Mouse (Mus musculus): ENCODE measurements at regions not wholly inside any gene's neighbourhood (a gene's known extent, or its start where the extent isn't known, plus 50 kb on each side); places are given as distances from the start of the nearest gene placed in this dataset.

DNA sequence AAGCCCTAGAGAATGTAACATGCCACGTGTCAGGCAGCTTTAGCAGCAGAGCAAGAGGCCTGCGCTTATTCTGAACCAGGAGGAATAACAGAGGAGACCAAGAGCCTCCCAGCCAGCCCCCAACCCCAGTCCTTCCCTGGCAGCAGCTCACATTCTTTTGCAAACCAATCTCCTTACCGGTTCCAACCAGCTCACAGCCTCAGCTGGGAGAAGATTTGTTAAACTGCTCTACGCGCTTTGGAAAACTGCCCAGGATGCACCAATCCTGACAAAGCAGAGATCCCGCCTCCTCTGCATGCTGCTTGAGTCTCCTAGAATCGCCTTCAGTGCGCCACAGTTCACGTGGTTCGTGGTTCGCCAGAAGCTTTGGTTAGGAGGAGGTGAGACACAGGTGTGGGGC lies 51.8 kb downstream of the Gm9376 start:
- no peak for DNase-seq

GRCm38 (mm10) chr14:118320101-118320500 lies 53.3 kb downstream of the Gm9376 start:
- no peak for DNase-seq

DNA sequence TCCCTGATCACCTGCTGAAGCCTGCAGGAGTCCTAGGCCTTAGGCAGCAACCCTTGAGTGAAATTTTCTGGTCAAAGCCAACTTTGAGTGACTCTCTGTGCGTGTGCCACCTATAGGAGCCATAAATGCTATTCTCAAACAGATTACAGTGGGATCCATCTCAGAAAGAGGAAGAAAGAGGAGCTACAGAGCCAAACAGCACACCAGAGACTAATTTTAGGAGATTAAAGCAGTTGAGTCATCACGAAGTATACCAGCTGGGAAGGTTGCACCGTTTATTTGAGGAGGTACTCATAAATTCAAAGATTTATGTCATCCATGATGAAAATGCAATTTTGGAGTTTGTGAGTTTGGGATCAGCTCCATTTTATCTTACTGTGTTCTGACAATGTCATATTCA lies 54.3 kb downstream of the Gm9376 start:
- no peak for DNase-seq

DNA sequence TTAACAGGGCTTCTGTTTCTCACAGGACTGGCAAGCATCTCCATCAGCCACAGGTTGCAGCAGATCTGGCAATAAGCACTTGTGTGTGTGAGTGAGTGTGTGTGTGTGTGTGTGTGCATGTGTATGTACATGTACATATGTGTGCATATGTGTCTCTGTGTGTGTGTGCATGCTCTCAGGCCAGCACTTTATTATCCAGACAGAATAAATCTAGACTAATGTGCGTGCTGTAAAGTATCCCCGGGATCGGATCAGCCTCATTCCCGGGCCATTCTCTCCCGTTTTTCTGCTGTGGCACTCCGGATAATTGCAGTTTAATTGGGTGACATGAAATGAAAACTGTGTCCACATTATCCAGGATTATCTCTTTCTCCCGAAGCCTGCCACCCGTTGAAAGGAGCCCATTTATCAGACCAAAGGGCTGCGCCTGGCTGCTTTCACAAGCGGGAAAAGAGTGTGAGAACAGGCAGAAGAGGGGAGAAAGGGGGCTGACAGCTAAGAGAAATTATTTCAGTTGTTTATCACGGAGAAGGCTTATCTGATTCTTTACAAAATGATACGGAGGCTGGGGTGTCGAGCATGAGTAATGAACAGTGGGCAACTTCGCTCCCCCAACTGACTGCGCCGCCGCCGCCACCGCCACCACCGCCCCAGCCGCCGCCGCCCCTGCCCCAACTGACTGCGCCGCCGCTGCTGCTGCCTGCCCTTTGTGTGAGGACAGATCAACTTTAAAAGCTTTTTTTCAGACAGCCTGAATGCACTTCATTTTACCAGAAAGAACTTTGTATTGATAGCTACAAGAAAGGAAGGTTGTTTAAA lies 55.5 kb downstream of the Gm9376 start:
- DNase-seq, result no peak

DNA sequence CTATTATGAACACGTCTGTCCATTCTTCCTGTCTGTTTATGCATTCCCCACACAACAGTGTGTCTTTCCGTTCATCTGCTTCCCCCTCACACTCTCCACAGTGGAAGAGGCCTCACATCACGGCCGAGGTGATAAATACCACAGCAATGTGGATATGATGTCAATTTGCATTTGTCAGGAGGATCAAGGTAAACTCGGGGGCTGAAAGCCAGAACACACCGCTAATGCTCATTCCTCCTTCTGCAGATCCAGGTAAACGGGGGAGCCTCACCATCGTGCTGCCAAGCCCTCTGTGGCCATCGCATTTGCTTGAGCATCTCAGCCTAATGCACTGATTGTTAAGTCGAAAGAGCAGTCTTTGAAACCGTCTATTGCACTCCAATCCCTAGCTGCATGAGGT lies 56.1 kb downstream of the Gm9376 start:
- DNase-seq, result no peak

- no peak for DNase-seq
Measured at GRCm38 (mm10) chr14:118338071-118338470, 71.3 kb downstream of the Gm9376 start.

DNA sequence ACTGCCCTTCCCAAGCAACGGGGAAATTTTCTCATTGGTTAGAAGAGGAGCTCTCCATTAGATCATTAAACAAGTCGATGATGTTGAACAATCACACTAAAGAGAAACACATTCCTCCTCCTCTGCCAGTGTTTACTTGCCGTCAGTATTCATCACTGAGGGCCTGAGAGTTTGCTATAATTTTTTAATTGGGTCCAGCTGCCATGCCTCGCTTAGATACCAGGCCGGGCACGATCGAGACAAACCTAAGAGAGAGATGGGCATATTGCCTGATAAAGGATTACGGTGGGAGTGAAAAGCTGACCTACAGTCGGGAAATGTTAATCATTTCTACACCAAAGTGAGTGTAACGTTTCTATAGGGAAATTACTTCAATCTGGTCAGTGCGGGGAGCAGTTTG lies 96.2 kb downstream of the Gm9376 start:
- no peak for DNase-seq

DNA sequence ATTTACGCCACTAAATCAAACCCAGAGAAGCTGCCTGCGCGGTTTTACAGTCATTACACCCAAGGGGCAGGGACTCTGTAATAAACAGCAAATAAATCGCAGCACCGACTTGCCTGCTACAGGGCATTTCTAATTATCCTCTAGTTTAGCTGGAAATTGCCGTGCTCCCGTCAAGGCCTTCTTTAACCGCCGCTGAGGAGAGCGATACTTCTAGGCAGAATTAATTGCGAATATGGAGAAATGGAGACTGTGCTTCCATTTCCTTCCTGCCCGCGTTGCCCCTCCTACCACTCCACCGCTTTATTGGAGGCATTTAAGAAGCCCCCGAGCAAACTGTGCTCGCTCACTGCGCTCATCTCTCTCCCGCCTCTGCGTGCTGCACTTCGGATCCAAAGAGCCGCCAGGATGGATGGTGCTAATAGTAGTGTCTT lies 96.6 kb downstream of the Gm9376 start:
- DNase-seq, result no peak

GRCm38 (mm10) chr14:118366522-118366921 lies 99.8 kb downstream of the Gm9376 start:
- no peak for DNase-seq

DNA sequence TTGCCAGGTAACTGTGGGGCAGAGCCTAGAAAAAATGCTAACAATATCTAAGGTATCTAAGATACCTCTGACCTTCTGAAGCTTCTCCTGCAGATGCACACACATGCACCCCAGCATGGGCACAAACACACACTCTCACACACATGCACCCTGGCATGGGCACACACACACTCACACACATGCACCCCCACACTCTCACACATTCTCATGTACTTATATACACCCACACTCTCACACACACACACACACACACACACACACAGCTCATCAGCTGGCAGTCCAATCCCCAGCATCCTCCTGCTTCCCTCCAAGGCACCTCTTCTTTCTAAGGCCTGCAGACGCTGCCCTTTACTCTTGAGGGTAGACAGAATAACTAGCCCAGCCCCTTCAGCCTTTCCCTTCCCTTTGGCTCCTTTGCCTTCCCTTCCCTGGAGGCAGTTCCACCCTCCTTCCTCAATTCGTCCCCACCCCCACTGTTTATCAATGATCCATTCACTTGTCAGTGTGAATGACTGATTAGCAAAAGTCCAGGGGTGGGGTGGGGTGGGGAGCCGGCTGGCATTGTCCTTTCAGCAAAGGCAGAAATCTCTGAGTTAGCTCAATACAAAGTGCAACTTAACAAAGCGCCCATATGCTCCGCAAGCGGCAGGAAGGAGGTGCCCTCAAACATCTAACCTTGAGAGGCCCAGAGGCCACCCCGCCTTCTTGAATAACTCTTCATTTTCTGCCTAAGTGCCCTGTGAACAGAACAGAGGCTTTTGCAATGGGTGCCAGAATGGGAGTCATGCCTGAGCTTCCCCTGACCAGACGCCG lies 102.1 kb downstream of the Gm9376 start:
- peak in 1 of 2 experiments; percentile 1 for DNase-seq

DNA sequence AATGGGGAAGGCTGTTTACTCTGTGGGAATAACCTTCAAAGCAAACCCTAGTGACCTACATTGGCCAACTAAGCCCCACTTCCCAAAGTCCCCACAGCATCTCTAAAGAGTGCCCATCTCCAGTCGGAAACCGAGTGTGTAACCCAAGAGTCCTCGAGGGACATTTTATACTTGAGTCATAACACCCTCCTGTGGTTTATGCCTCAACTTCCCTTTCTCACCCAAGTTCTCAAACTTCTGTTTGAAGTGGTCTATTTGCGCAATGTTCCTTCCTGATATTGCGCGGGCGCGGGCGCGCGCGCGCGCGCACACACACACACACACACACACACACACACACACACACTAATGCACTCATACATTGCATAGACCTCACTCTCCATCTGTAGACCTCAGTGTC lies 104.6 kb downstream of the Gm9376 start:
- DNase-seq, result peak in 1 of 2 experiments; percentile 0

DNA sequence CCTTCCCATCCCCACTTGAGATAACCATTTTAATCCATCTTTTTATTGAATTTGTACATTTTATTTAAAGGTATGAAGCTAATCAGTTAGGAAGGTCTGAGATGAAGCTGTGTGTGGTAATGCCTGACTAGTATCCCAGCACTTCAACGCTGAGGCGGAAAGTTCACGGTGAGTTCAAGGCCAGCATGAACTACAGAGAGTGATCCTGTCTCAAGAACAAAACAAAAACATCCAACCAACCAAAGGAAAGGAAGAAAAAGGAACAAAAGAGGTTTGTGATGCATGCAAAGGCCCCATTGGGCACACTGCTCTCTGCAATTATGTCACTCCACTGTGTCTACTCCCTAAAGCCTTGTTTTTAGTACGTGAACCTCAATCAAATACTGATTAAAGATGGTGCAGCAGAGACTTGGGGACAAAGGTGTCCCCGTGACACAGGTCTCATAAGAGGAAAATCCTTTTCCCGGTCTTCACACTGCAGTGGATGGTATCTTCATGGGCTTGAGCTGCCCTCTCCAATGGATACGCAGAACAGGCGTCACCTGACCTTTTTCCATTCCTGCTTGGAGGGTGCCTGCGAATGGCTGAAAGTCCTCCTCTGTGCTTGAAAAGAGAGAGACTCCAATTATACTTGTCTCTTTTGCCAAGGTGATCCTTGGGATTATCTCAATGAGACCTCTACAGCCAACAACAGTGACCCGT lies 108.2 kb downstream of the Gm9376 start:
- no peak for DNase-seq

- no peak for DNase-seq
Measured at GRCm38 (mm10) chr14:118375641-118376040, 108.9 kb downstream of the Gm9376 start.

DNA sequence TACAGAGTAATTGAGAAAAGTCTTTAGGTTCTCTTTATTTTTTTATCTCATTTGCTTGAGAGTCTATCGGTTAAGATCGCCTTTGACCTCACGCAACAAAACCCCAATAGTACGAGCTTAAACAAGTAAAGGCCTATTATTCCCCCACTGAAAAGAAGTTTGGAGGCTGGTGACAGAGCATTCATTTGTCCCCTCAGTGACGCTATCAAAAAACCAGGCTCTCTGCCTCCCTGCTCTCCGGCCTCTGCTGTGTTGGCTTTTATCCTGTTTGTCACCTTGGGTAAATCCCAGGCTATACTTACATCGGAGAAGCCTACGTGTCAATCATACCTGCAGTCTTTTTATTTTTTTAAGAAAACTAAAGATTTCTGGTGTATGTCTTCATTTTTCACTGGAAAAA lies 112.9 kb downstream of the Gm9376 start:
- no peak for DNase-seq

GRCm38 (mm10) chr14:118385529-118385932 lies 118.8 kb downstream of the Gm9376 start:
- peak in 1 of 2 experiments; percentile 14 for DNase-seq

GRCm38 (mm10) chr14:118388061-118388460 lies 121.3 kb downstream of the Gm9376 start:
- no peak for DNase-seq

DNA sequence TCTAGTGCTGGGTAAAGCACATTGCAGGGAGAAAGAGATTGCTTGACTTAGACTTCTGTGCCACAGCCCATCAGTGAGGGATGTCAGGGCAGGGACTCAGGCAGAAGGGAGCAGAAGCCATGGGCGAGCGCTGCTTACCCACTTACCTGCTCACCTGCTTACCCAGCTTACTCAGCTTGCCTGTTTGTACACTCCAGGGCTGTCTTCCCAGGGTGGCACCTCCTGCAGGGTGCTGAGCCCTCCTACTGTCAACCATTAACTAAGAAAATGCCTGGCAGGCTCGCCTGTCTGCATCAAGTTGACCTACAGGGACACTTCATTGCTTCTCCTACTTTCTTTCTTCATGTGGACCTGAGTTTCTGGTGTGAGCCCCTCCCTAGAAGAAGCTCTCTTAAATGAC lies 124.0 kb downstream of the Gm9376 start:
- DNase-seq, result no peak

GRCm38 (mm10) chr14:118391561-118391960 lies 124.8 kb downstream of the Gm9376 start:
- no peak for DNase-seq

- DNase-seq, result no peak
Measured at GRCm38 (mm10) chr14:118393676-118394075, 126.9 kb downstream of the Gm9376 start.

GRCm38 (mm10) chr14:118414275-118414674 lies 147.5 kb downstream of the Gm9376 start:
- DNase-seq, result no peak

DNA sequence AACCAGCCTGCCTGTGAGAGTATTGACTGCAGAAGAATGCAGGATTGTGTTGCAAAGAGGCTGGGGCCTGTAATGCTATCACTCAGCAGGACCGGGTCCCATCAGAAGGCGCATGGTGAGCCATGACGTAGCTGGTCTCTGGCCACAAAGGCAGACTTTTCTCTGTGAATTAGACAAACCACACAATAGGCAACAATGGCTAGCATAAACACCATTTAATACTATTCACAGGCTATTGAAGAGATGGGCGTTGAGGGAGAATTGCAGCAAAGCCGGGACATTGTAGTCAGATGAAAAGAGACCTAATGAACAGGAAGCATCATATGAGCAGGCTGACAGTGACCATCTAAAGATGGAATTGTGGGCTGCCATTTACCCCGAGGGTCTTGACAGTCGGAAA lies 149.4 kb downstream of the Gm9376 start:
- no peak for DNase-seq

DNA sequence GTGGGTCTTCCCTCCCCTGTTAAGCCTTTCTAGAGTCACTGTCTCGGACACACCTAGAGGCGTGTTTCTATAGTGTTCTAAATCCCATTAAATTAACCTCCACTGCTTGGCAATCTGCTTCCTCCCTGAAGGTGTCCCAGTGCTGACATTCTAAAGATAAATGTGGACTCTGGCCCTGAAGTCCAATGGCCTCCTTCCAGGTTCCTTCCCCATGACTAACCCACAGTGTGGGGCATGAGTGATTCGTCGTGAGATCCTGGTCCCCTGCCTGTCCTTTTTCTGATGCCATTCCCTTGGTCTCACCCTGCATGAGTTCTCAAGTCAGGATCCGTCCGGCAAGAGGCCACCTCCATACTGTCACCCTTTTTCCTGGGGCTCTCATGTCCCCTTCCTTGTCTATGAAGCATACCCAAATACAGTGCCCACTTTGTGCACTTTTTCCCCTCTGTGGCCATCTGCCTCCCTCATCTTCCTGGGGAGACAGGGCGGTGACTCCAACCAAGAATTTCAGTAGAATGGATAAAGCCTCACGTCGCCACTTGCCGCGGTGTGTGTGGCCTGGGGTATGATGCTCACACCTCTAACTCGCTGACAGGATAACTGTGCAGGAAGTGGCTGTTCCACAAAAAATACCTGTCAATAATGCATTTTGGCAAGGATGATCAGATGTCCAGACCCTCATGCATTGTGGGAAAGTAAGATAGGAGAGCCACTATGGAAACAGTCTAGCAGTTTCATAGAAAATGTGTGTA lies 152.9 kb downstream of the Gm9376 start:
- DNase-seq, result no peak
